Mouse (Mus musculus) lung, adult 18-20 months (tissue): ENCODE measurements around the gene Rhag.

Experiments used
- DNase-seq, 2 experiments: peaks; one replicate each; pipeline ENCODE4 v3.0.0; 2022; ENCODE audit warnings: mixed read lengths in 2 of 2

The Rhag gene

DNA sequence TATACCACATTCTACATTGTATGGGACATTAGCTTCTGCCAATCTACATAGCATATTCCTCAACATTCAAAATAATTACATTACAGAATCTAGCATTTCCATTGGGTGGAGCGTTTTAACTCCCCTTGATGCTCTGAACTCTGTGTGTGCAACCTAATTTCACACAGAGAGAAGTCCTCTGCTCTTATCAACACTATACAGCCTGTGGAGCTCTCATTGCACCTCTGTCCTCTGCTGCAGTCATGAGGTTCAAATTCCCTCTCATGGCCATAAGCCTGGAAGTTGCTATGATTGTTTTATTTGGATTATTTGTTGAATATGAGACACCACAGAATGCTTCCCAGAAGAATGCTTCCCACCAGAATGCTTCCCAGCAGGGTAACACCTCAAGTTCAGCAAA is at the start of gene Rhag:
Gene Rhag, plus strand, starts transcription at position 193 of the 400 bp plus-strand sequence.
- no peak for DNase-seq

DNA sequence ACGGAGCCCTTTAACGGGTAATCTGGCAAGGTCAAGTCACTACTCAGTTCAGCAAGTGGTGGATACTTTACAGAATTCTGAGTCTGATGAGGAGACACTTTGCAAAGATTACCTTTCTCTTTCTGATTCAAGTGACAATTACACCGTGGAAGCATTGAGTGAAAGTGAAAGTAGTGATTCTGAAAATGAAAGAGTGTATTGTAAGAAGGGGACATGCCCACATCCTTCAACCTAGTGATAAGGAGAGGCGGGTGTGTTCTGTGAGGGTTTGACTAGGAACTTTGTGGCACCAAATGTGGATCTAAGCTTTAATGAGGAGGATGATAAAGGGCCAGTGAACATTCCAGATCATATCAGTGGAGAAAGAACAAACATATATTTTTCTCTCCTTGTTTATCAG is 47.3 kb upstream of the Rhag start:
- DNase-seq, result no peak

DNA sequence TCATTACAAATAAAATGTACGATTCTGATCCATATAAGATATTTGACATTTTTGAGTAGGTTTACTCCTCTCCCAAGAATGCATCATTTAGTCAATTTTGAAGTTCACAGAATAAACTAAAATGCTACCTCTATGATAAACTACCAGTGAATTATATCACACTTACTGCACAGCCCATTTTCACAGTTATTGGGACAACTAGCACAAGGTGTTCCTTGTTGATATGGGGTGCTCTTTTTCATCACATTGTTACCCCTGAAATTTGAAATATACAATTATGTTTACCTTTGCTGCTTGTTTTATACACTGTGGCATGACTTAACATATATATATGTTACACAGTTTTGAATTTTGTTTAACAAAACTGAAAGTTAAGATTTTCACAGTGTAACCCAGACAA is 43.8 kb upstream of the Rhag start:
- DNase-seq, result no peak

DNA sequence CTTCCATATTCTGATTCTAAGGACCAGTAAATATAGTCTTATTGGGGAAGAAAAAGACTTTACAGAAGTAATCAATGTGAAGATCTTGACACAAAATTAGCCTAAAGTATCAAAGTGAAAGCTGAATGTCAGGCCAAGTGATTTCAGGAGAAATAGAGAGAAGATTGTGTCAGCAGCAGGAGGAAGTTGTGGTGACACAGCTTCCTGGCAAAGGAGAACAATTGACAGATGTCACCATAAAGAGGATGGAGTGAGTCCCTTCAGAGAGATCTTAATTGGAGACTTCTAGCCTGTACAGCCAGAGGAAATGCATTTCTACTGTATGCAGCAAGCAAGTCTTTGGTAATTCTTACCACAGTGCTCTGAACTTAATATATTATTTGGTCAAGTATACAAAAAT is 21.0 kb upstream of the Rhag start:
- no peak for DNase-seq

DNA sequence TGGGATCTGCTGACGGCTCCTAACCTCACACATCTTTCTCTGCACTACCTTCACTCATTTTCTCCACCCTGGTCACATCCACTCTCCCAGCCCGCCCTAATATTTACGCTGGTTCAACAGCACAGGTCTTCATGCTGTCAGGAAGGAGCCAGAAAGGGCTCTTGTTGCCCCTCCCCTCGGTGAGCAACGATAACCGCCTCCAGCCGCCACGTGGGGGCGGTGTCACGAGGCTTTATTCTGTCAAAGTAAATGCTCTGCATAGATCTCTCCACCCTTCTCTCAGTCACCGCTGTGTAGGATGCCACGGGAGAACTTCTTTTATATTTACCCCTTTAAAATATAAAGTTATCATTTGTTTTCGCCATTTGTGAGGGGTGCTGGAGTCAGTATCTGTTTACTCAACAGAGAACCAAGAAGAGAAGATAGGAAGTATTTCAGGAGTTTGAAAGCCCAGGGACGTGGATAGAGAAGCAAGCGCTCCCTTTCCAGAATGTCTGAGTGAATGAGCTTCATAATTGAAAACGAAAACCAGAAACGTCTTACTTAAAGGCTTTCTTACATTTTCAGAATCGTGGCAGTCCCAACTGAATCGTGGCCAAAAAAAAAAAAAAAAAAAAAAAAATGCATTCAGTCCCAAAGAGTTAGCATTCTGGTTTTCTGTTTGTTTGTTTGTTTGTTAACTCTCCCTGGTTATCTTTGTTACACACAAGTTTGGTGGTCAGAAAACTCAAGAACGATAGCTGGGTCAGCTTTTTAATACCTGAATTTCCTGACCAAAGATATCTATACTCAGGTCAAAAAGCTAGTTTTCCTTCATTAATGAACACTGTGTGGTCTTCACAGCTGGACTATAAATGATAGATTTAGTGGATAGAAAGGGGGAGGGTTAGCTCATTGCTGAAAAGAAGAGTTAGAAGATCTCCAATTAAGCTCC is 16.7 kb upstream of the Rhag start:
- DNase-seq, result peak; percentile 74 to 76

DNA sequence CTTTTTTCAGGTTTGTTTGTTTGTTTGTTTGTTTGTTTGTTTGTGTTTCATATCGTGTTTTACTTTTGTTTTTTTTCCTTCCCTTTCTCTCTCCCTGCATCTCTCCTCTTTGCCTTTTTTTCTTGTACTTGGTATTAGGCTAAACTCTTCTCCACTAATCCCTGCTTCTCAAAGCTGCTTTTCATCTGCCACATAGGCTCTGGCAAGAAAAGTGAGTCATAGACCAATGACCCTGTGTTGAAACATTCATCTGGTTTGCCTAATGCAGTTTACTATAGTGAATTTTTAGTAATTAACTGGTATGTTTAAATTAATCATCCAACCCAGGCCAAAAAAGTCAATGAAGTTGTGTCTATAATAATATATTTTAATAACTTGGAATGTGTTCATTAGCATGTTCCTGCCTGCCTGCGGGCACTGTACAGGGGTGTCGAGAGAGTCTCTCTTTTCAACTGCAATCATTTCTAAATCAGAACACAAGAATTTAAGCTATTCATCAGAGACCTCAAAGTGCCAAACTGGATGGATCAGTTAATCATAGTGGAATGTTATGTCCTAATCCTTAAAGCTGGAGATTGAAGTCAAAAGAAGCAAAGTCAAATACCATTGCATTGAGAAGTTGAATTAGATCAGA is 8.1 kb upstream of the Rhag start:
- DNase-seq, result no peak

DNA sequence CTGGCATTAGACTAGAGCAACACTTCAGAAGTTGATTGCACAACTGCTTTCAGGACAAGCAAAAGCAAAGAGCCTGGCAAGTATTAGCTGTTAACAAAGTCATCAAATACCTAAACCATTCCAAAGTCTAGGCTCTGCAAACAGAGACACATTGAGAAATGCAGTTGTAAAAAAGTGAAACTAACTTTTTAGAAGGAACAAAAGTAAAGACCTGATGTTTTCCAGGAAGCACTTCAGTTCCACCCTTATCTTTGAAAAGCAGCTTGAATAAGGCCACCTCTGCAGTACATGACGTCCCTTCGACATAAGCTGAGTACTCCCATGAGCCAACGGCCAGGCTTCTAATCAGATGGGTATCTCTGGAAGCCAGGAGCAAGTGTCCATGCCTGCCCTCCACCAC is 4.4 kb upstream of the Rhag start:
- peak; percentile 44 to 71 for DNase-seq

DNA sequence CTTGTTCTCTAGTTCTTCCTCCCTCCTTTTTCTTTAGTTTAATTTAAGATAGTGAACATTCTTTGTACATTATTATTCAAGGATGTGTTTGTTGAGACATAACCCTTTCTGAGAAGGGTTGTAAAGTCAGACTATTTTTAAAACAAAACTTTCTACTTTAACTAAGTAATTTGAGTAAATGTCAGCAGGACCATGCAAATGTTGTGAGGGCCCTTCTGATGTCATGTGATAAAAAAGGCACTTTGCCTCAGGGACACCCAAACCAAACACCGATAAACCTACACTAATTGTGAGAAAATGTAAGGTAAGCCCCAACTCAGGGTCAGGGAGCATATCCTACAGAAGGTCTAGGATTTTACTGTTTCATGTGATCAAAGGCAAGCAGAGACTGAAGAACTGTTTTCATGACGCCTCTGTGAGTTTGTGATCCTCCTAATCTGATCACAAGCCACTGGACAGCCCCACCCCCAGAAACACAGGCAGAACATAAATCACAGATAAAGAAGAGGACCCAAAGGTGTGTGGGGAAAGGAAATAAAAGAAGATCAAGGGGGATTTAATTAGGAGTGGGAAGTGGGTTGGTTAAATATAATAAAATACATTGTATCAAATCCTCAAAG is 3.9 kb upstream of the Rhag start, which contains the start of gene Crisp2:
Gene Crisp2, minus strand, starts transcription at position 51 of the 620 bp plus-strand sequence.
- no peak for DNase-seq

DNA sequence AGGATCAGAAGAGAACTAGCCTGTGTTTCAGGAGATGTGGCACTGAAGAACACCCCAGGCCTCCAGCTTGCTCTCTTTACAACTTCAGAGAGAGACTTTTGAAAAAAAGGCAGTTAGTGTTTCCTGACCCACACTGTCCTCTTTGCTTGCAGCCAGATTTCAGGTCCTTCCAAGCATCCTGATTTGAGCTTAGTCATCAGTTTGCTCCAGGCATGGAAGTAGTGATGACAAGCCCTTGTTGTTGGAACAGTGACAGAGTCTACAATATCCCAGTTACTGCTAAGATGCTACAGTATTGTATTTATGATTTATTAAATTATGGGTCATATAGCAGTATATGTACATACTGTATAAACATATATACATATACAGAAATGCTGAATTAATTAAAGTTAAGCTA is 2.9 kb upstream of the Rhag start:
- DNase-seq, result no peak

DNA sequence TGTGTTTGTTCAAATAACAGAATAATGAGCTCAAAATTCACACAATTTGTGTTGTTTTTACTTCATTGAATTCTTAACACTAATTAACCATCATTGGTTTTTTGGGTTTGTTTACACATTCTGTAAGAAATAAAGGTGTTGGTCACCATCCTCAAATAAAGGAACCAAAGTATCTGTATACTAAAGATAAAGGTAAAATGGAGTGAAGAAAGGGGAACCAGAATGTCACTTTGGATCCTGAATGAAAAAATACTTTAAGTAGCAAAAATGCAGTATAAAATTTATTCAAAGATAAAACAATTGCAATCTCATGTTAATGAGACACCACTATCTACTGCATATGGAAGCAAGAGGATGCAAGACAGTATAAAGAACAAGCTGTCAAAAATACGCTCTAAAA is 634 bp downstream of the Rhag start:
- DNase-seq, result no peak

DNA sequence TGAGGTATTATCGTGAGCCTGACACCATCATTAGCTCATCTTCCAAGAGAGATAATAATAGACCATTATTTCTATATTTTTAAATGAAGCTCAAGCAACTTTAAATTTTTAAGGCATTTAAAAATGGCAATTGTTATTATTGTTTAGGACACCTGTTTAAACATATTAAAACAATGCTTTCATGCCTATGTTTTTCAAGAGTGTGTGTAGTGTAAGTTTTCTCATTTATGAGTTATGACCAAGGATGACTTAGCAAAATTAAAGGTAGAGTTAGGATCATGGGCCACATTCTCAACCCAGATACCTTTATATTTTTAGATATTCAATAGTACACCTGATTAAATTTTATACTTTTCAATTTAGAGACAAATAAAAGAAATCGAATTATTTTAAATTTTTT is 1.3 kb downstream of the Rhag start:
- DNase-seq, result no peak

DNA sequence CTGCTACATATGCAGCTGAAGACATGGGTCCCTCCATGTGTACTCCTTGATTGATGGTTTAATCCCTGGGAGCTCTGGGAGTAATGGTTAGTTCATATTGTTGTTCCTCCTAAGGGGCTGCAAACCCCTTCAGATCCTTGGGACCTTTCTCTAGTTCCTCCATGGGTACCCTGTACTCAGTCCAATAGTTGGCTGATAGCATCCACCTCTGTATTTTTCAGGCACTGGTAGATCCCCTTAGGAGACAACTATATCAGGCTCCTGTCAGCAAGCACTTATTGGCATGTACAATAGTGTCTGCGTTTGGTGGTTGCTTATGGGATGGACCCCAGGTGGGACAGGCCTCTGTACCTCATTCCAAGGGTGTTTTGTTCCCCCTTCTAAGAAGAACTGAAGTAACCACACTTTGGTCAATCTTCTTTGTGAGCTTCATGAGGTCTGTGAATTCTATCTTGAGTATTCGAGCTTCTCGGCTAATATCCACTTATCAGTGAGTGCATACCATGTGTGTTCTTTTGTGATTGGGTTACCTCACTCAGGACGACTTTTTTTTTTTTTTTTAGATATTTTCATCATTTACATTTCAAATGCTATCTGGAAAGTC is 6.5 kb downstream of the Rhag start:
- DNase-seq, result no peak

DNA sequence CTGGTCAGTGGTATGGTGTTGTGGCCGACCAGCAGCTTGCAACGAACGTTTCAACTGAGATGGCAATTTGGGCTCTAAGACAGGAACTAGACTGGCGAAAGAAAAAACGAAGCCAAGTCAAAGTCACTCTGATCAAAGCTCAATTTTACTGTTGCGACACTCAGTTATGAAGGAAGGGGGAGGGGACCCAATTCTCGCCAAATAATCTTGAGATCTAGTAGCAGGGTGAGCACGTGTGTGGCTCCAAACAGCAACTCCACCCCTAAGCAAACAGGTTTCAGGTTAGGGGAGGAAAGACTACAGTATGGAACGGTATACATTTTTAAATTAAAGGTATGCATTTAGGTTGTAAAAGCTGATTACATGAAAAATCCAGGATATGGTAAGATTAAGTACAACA is 10.6 kb downstream of the Rhag start:
- peak; percentile 54 to 63 for DNase-seq

DNA sequence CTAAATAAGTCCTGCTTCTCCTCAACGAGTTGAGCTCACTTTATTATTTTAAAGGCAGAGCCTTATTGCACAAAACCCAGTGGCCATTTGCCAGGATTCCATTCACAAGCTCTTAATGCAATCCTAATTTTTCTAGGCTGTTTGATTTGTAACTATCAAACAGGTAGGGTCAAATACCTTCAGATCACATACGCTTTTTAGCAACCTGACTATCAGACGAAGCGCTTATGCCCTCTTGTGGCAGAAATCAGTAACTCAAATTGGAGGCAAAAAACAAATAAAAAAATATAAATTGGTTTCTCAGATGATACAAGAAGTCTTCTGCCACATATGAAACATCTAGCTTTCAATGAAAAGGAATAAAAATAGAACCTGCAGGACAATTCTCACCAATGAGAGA is 12.9 kb downstream of the Rhag start:
- DNase-seq, result peak; percentile 46 to 73

DNA sequence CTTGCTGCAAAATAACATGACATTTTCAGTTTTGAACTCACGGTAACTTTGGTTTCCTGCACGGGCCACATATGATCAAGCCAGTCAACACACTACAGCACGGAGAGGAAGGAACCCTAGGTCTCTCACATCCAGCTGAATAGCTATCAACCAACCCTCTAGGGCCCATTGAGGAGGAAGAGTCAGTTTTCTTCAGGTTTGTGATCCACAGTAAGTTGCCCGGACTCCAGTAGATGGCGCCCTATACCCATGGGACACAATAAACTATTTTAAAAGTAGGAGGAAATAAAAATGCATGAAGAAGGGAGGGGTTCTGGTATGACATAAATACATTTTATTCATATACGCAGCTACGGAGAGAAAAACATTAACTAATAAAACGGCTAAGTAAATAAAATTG is 13.6 kb downstream of the Rhag start:
- DNase-seq, result peak; percentile 12 to 31

DNA sequence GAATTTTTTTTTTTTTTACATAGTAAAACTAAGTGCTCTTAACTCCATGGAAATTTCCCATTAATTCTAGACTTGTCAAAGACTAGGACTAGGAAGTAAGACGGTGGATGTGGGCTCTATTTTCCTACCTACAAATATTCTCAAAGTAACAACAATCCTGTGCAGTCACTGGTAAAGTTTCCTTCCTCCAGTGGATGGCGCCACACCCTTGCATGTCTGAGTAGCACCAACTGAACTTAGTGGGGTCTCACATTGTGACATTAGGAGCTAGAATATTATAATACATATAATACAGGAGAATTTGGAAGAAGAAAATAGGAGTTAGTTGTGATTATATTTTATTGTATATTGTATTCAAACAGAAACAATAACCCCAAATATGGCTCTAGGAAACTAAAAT is 20.9 kb downstream of the Rhag start:
- no peak for DNase-seq

DNA sequence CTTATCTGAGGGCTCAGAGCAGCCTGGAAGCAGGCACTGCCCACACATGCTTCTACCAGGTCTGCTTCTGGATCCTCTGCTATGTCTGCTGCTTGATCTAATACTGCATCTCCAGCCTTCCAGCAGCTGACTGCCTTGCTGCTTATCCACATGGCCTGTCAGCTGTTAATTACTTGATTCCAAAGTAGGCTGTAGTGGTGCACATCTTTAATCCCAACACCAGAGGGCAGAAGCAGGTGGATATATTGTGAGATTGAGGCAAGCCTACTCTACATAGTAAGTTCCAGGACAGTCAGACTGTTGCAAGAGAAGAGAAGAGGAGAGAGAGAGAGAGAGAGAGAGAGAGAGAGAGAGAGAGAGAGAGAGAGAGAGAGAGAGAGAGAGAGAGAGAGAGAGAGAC is 26.4 kb downstream of the Rhag start:
- peak; percentile 6 to 29 for DNase-seq

DNA sequence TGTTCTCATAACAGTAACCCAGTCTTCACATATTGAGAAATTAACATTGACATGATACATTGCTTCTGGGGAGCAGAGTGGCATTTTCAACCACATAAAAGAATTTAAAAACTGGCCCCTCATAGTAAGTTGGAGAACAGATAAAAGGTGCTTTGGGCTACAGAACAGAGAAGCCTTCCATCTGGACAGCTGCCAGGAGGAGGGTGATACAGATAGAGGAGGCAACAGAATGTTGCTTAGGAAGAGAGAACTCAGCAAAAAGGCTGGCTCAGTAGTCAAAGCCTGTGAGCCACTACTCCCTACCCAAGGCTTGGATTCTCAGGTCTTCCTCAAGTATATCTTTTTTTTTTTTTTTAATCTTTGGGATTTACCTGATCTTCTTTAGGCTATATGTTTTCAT is 44.1 kb downstream of the Rhag start:
- DNase-seq, result no peak

DNA sequence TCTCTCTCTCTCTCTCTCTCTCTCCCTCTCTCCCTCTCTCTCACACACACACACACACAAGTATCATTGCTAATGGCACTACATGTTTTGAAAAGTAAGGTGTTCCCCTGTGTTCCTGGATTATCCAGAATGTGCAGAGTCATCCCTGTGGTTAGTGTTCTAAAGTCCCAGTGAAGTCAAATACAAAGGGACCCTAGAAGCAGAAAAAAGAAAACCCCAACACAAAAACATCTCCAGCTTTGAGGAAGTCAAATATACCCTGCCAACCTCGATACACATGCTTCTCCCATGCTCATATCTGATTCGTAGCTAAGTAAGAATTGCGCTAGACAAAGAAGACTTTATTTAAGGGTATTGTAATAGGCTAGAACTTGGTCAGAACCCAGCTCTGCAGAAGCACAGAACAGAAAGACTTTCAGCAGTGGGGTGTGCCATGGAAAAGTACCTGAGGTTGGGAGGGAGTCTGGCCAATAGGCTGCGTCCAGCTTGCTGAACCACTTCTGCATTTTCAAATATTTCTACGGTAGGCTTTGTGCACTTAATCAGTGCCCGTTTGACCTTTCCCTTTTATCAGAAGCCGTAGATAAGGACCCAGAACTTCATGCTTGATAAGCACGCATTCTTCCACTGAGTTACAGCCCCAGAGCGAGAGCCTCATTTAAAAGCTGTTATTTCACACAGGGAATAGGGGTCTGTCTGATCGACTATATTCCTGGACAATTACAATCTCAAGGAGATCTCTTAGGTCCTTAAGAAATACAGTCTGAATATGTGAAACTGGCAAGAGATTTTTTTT is 58.2 kb downstream of the Rhag start:
- DNase-seq, result peak; percentile 55 to 60

DNA sequence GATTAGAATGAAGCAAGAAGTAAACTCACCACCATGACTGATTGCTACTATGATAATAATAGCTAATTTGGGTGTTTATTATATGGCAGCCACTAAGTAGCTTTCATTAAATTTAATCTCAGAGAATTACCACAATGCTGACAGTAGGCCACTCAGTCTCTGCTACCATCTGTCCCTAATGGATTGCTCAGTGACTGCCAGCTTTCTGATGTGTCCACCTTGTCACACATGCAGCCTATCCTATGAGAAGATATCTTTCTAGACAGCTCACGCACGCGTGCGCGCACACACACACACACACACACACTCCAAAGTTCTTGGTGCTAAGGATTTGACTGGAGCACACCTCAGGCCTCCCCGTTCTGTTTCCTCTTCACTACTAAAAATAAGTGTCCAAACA is 61.7 kb downstream of the Rhag start:
- no peak for DNase-seq

DNA sequence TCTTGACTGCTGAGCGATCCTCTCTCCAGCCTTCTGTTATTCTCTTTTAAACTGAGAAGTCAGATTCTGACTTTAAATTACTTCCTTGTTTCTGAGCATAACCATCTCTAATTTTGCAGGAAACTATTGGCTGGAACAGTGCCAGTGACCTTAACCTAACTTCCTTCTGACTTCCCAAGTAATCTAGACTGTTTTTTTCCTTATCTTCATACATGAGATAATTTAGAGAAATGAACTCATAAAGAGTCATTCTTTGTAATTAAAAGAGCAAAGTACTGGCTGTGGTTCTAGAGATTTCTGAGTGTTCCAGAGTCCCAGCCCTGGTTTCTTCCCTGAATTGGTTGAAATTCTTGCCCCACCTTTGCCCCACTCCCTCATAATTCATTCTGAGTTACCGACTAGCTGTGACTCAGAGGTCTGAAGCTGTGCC is 62.7 kb downstream of the Rhag start:
- DNase-seq, result peak in 1 of 2 experiments; percentile 7

DNA sequence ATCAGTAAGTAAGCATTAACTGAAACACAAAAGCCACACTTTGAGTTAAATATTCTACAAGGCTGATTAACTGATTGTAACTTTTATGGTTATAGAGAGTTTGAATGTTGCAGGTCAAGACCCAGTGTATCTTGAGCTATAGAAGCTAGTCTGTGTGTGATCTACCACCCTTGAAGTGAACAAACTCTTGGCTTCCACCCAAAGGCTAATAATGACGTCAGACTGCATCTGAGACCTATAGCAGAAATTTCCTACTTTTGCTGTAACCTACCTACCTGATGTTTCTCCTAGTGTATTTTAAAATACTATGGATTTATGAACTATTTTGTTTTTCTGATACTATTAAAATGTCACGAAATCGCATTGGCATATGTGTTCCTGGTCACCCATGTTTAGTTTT is 63.8 kb downstream of the Rhag start:
- no peak for DNase-seq

DNA sequence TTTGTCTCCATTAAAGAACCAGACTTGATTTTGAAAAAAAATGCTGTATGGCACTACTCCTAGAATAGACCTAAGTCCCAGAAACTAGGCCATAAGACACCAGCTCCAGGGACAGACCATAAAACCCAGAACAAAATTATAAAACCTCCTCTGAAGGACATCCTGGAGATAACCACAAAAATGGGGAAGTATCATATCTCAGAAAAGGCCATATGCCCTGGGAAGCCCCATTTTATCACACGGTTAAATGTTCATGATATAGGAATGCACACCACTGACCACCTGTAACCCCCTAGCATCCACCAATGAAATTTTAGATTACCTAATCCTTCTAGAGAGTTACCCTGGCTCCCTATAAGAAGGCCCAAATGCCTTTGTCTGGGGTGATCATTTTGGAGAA is 64.6 kb downstream of the Rhag start:
- no peak for DNase-seq
